Mouse (Mus musculus): ENCODE results near the gene Lrrc3.

- TF ChIP-seq CTCF (IDR thresholded peaks at IDR 0.05; ENCODE audit: extremely low read depth, insufficient read length, insufficient replicate concordance, low read depth, low read length): no peak
- TF ChIP-seq POLR2A (IDR thresholded peaks at IDR 0.05; ENCODE audit: low read depth, low read length): no peak
Measured at GRCm38 (mm10) chr10:77880305-77880704, 22.0 kb downstream of the Lrrc3 start.
